Comparison of ENCODE assay signal across 8 mouse cellular contexts in the genomic region with DNA sequence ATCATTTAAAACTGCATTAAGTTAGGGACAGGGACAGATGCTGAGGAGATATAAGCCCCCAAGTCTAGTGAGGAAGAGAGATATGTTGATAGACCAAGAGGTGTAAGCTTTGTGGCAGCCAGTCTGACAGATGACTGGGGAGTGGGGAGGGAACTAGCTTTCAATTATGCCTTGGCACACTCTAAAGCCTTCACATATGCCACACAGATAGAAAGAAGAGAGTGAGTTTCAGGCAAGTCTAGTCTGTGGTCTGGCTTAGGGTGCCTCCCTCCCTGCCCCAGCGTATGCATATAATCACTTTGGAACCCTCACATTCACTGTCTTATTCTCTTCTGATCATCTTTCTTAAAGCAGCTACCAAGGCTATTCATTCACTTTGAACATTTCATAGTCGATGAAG. TPM values are rescaled to one million over a fixed set of nuclear protein-coding genes. Genes with fewer than 3 reads are reported as not detected.
DNase-seq lines count a peak whose midpoint lies in the region; ATAC-seq and TF ChIP-seq lines count a peak whose summit lies in the region.

No protein-coding gene starts in this region.

- H3K4me3 ChIP-seq in left cerebral cortex, adult 2 months, result peak overlapping the region; percentile 49
- peak overlapping the region; percentile 64 for H3K4me3 ChIP-seq in erythroblast, embryonic 14.5 days (replicated peaks)
- H3K4me3 ChIP-seq in limb, embryonic 10.5 days, result peak overlapping the region; percentile 51
- peak overlapping the region; percentile 38; the same call in 1 of the 2 replicates for H3K4me3 ChIP-seq in olfactory bulb, adult 2 months (ENCODE audit: insufficient read depth, low read depth, low read length)
- H3K4me3 ChIP-seq in lung, adult 2 months (replicated peaks; ENCODE audit: extremely low read depth, low read depth, low read length), result no peak overlapping the region

- TF ChIP-seq POLR2A in olfactory bulb, adult 2 months (IDR thresholded peaks at IDR 0.05; ENCODE audit: insufficient read depth, low read depth, low read length), result no peak
- no peak for TF ChIP-seq POLR2A in lung, adult 2 months (IDR thresholded peaks at IDR 0.05; ENCODE audit: borderline replicate concordance, extremely low read depth, low read depth, low read length)

- no peak for ATAC-seq in granulocyte monocyte progenitor cell, adult 5-6 weeks (replicated peaks; ENCODE audit: poor library complexity, severe bottlenecking)

- no peak for DNase-seq in left cerebral cortex, adult 2 months (ENCODE audit: extremely low spot score in 1 of 2, low spot score in 2 of 2)
- DNase-seq in left cerebral cortex, postnatal 10 days (ENCODE audit: extremely low spot score in 1 of 2, low spot score in 2 of 2), result no peak
- no peak for DNase-seq in limb, embryonic 10.5 days (ENCODE audit: low spot score)
- no peak for DNase-seq in ovary, postnatal 14 days (ENCODE audit: low spot score)
- DNase-seq in lung, adult 2 months, result no peak

- TF ChIP-seq CTCF in left cerebral cortex, adult 2 months (IDR thresholded peaks at IDR 0.05), result no peak
- TF ChIP-seq CTCF in olfactory bulb, adult 2 months (IDR thresholded peaks at IDR 0.05; ENCODE audit: insufficient read depth, low read depth, low read length), result no peak
- TF ChIP-seq CTCF in lung, adult 2 months (IDR thresholded peaks at IDR 0.05; ENCODE audit: insufficient read depth, low read length), result no peak

- no peaks in the 10 kb centered on the region for H3K9me3 ChIP-seq in erythroblast, embryonic 14.5 days (ENCODE audit: control insufficient read depth, low read length)
- no peaks in the 10 kb centered on the region for H3K9me3 ChIP-seq in limb, embryonic 10.5 days (replicated peaks)

- intact Hi-C loops in left cerebral cortex, adult 2 months (cut with DNase I), result no loop called here
- intact Hi-C loops in left cerebral cortex, postnatal 10 days (cut with DNase I), result no loop called here

- peaks cover 18% of the 10 kb centered on the region for H3K4me1 ChIP-seq in erythroblast, embryonic 14.5 days (ENCODE audit: control insufficient read depth)
- peaks cover 5% of the 10 kb centered on the region for H3K4me1 ChIP-seq in limb, embryonic 10.5 days
- 0 out of 2 replicates have a peak, but pooled peaks cover 8% of the 10 kb centered on the region for H3K4me1 ChIP-seq in olfactory bulb, adult 2 months (ENCODE audit: control insufficient read depth, insufficient read depth, low read length)
- H3K4me1 ChIP-seq in lung, adult 2 months (ENCODE audit: control insufficient read depth, insufficient read depth, low read length), result no peaks in the 10 kb centered on the region

- H3K27me3 ChIP-seq in erythroblast, embryonic 14.5 days (ENCODE audit: control insufficient read depth), result no peaks in the 10 kb centered on the region
- no peaks in the 10 kb centered on the region for H3K27me3 ChIP-seq in limb, embryonic 10.5 days (ENCODE audit: low read depth, poor library complexity, severe bottlenecking)

- peaks cover 19% of the 10 kb centered on the region for H3K36me3 ChIP-seq in erythroblast, embryonic 14.5 days (ENCODE audit: control insufficient read depth)
- H3K36me3 ChIP-seq in limb, embryonic 10.5 days, result peaks cover 5% of the 10 kb centered on the region; the same call in 1 of the 2 replicates

- WGBS in limb, embryonic 10.5 days, result 8% methylated on average over 2 of the region's 2 CpGs
- WGBS in olfactory bulb, adult 2 months, result 10% methylated on average over 2 of the region's 2 CpGs
- 7% methylated on average over 2 of the region's 2 CpGs for WGBS in lung, adult 2 months

- no peak overlapping the region; the same call in 1 of the 2 replicates for H3K27ac ChIP-seq in left cerebral cortex, adult 2 months
- no peak overlapping the region for H3K27ac ChIP-seq in limb, embryonic 10.5 days
- H3K27ac ChIP-seq in olfactory bulb, adult 2 months (ENCODE audit: insufficient read depth, low read depth, low read length), result no peak overlapping the region

RNA-seq across cellular contexts. Expression of a gene that starts 0.7 kb away (rescaled TPM):
- 1 to 10 TPM in 1 of 2 experiments, under 1 TPM in 1; 0.95 to 2.2 TPM for total RNA-seq in left cerebral cortex, adult 2 months (2021)
- 1 to 10 TPM; 2.5 to 3.0 TPM for total RNA-seq in left cerebral cortex, postnatal 10 days (2021)
- polyA plus RNA-seq in erythroblast, embryonic 14.5 days (2012), result not detected in 2 replicates
- 0.29 and 0.90 TPM in 2 replicates for polyA plus RNA-seq in limb, embryonic 10.5 days (2016; fragmentation: Nextera tagmentation; extraction: Ambion mirVana)
- polyA plus RNA-seq in olfactory bulb, adult 2 months (2012; ENCODE audit: insufficient read depth, insufficient read length, low replicate concordance, missing spikeins), result not detected in 2 replicates
- 1.4 and 1.7 TPM in 2 replicates for polyA plus RNA-seq in lung, adult 2 months (2012; rRNA removed)
- total RNA-seq in granulocyte monocyte progenitor cell, adult 5-6 weeks (2014; fragmentation: Nextera tagmentation), result not detected in 2 replicates
- total RNA-seq in granulocyte monocyte progenitor cell, adult 5-6 weeks (2017), result not detected in 2 replicates

RNA-seq across cellular contexts. Expression of a gene that starts 28.6 kb away (rescaled TPM):
- 10 to 100 TPM; 64.9 to 66.2 TPM for total RNA-seq in left cerebral cortex, adult 2 months (2021)
- total RNA-seq in left cerebral cortex, postnatal 10 days (2021), result 10 to 100 TPM; 50.6 to 52.6 TPM
- 6.2 and 7.4 TPM in 2 replicates for polyA plus RNA-seq in erythroblast, embryonic 14.5 days (2012)
- 21.2 and 23.3 TPM in 2 replicates for polyA plus RNA-seq in limb, embryonic 10.5 days (2016; fragmentation: Nextera tagmentation; extraction: Ambion mirVana)
- not detected in 2 replicates for polyA plus RNA-seq in olfactory bulb, adult 2 months (2012; ENCODE audit: insufficient read depth, insufficient read length, low replicate concordance, missing spikeins)
- 83.1 and 88.9 TPM in 2 replicates for polyA plus RNA-seq in lung, adult 2 months (2012; rRNA removed)
- total RNA-seq in granulocyte monocyte progenitor cell, adult 5-6 weeks (2014; fragmentation: Nextera tagmentation), result 56.9 and 70.7 TPM in 2 replicates
- total RNA-seq in granulocyte monocyte progenitor cell, adult 5-6 weeks (2017), result 59.0 and 59.1 TPM in 2 replicates

RNA-seq across cellular contexts. Expression of a gene that starts 45.4 kb away (rescaled TPM):
- 1 to 10 TPM in 1 of 2 experiments, under 1 TPM in 1; 0.97 to 1.2 TPM for total RNA-seq in left cerebral cortex, adult 2 months (2021)
- 1 to 10 TPM in 1 of 2 experiments, under 1 TPM in 1; 0.97 to 1.1 TPM for total RNA-seq in left cerebral cortex, postnatal 10 days (2021)
- 0.05 and 0.07 TPM in 2 replicates for polyA plus RNA-seq in erythroblast, embryonic 14.5 days (2012)
- 0.83 and 1.3 TPM in 2 replicates for polyA plus RNA-seq in limb, embryonic 10.5 days (2016; fragmentation: Nextera tagmentation; extraction: Ambion mirVana)
- not detected in 2 replicates for polyA plus RNA-seq in olfactory bulb, adult 2 months (2012; ENCODE audit: insufficient read depth, insufficient read length, low replicate concordance, missing spikeins)
- 0.42 and 2.6 TPM in 2 replicates for polyA plus RNA-seq in lung, adult 2 months (2012; rRNA removed)
- 3.2 and 4.4 TPM in 2 replicates for total RNA-seq in granulocyte monocyte progenitor cell, adult 5-6 weeks (2014; fragmentation: Nextera tagmentation)
- 0.72 and 1.3 TPM in 2 replicates for total RNA-seq in granulocyte monocyte progenitor cell, adult 5-6 weeks (2017)

RNA-seq across cellular contexts. Expression of a gene that starts 57.9 kb away (rescaled TPM):
- total RNA-seq in left cerebral cortex, adult 2 months (2021), result 10 to 100 TPM; 30.8 to 33.5 TPM
- total RNA-seq in left cerebral cortex, postnatal 10 days (2021), result 10 to 100 TPM; 39.2 to 39.4 TPM
- polyA plus RNA-seq in erythroblast, embryonic 14.5 days (2012), result 1.8 and 2.8 TPM in 2 replicates
- 90.4 TPM in 2 replicates for polyA plus RNA-seq in limb, embryonic 10.5 days (2016; fragmentation: Nextera tagmentation; extraction: Ambion mirVana)
- polyA plus RNA-seq in olfactory bulb, adult 2 months (2012; ENCODE audit: insufficient read depth, insufficient read length, low replicate concordance, missing spikeins), result not detected in 2 replicates
- 29.9 and 32.3 TPM in 2 replicates for polyA plus RNA-seq in lung, adult 2 months (2012; rRNA removed)
- total RNA-seq in granulocyte monocyte progenitor cell, adult 5-6 weeks (2014; fragmentation: Nextera tagmentation), result 81.8 and 96.0 TPM in 2 replicates
- total RNA-seq in granulocyte monocyte progenitor cell, adult 5-6 weeks (2017), result 44.8 and 46.8 TPM in 2 replicates
